Mouse (Mus musculus) brain, embryonic 14.5 days (tissue): ENCODE data around the gene Sntb2.
"Not testable (repeated sequence)": the region's sequence is repeated elsewhere in the genome, so short reads cannot be mapped to it uniquely, and the experiment has no call there.

Experiments
- CTCF ChIP-seq: fragments of 200-500 bp; IDR thresholded peaks from 2 replicates; pipeline ENCODE4 v1.5.1; 2012; ENCODE audit warnings: inconsistent platforms, mild to moderate bottlenecking, moderate library complexity, borderline replicate concordance; ENCODE audit not compliant: insufficient read depth, insufficient read length; ENCODE audit errors: extremely low read depth
- POLR2A ChIP-seq: fragments of 200-500 bp; IDR thresholded peaks from 2 replicates; pipeline ENCODE4 v1.6.1; 2012; ENCODE audit warnings: mild to moderate bottlenecking, inconsistent platforms, borderline replicate concordance; ENCODE audit not compliant: poor library complexity, insufficient read depth, insufficient read length, severe bottlenecking; ENCODE audit errors: extremely low read depth

DNA sequence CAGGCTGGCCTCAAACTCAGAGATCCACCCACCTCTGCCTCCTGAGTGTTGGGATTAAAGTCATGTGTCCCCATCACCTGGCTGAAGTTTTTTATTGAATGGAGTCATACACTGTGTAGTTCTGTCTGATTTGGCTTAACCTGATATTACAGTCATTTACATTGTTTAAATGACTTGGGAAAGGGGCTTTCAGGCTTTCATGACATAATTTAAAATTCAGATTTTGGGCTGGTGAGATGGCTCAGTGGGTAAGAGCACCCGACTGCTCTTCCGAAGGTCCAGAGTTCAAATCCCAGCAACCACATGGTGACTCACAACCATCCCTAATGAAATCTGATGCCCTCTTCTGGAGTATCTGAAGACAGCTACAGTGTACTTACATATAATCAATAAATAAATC is 98.1 kb downstream of the Sntb2 start:
- not testable (repeated sequence) for TF ChIP-seq POLR2A, CTCF
